Mouse (Mus musculus): ENCODE measurements around the gene Spata31d1b.

DNA sequence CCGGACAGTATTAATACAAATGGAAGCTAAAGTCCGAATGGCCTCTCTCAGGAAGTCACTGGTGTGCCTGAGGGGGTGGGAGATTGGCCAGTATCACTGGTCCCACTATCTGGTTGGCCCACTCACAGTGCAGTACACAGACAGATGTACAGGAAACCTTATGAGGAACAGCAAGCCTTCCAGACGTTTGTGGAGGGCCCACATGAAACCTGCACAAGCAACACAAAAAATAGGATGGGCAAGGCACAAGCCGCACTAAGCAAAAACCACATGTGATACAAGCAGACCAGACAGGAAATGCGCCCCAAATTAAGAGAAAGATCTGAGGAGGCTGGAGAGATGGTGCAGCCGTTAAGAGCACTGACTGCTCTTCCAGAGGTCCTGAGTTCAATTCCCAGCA is 39.8 kb upstream of the Spata31d1b start:
- TF ChIP-seq POLR2A (IDR thresholded peaks at IDR 0.05; ENCODE audit: borderline replicate concordance, extremely low read depth, low read depth, low read length) (no peak), CTCF (IDR thresholded peaks at IDR 0.05; ENCODE audit: insufficient read depth, low read length) (no peak)
